Mouse (Mus musculus): ENCODE measurements around the gene Eme2.

- TF ChIP-seq POLR2A (IDR thresholded peaks at IDR 0.05; ENCODE audit: extremely low read depth, insufficient read depth, low read length) (no peak), CTCF (IDR thresholded peaks at IDR 0.05; ENCODE audit: low read depth, low read length) (no peak)
Measured at GRCm38 (mm10) chr17:24886932-24887271, 8.0 kb downstream of the Eme2 start.
